Mouse (Mus musculus) stomach, postnatal 0 days (tissue): ENCODE results near the gene Cpa4.

Source experiments
- CTCF ChIP-seq: IDR thresholded peaks from 2 replicates; pipeline ENCODE4 v1.5.1; 2016; ENCODE audit warnings: antibody characterized with exemption, low read depth, mild to moderate bottlenecking, moderate library complexity
- EP300 ChIP-seq: optimal IDR thresholded peaks from 2 replicates; pipeline ENCODE3; 2016; ENCODE audit warnings: antibody characterized with exemption

- TF ChIP-seq EP300, result no peak
- no peak for TF ChIP-seq CTCF
Measured at GRCm38 (mm10) chr6:30562132-30562531, 6.0 kb upstream of the Cpa4 start.
